Mouse (Mus musculus): ENCODE measurements around the gene Pdk2.

GRCm38 (mm10) chr11:95023481-95023880, 17.7 kb downstream of the Pdk2 start:
- TF ChIP-seq CTCF (IDR thresholded peaks at IDR 0.05; ENCODE audit: extremely low read depth, insufficient read length, insufficient replicate concordance, low read depth, low read length) (no peak), POLR2A (IDR thresholded peaks at IDR 0.05; ENCODE audit: low read depth, low read length) (no peak)
